Mouse (Mus musculus): ENCODE data around the gene Gm5108. TPM values are rescaled to one million over a fixed set of nuclear protein-coding genes. Genes with fewer than 3 reads are reported as not detected.

Gene Gm5108
- polyA plus RNA-seq, 1 experiment, result not detected

DNA sequence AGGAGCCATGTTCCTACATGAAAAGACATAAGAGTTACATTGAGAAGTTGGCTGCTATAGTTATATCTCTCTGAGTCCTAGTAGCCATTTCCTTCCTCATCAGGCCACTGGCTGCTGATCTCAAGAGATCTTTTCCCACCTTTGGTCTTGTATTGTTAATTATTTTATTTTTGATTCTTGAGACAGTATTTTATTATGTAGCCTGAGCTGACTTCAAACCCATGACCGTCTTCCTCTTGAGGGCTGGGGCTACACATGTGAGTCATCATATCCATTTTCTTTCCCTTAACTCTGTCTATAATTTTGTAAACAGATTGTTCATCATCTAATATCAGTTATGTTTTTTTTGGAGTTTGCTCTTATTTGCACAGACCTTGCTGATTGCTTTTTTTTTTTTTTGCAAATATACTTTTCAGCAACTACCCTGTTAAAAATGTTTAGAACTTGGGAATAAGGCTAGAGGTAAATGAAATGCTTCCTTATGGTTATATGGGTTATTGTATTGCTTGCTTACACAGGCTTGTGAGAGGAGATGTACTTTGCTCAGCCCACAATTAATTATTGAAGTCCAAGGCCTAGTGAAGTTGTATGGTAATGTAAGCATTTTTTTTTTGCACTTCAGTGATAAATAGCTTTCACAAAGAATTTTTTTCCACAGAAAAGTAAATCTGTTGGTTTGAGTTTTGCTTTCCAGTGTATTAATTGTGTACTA lies 2.8 kb downstream of the Gm5108 start:
- no peak overlapping the region for H3K9ac ChIP-seq (ENCODE audit: low read depth, poor library complexity, severe bottlenecking)
- H3K4me1 ChIP-seq (ENCODE audit: control insufficient read depth, insufficient read depth, low read length), result no peaks in the 10 kb centered on the region
- no peaks in the 10 kb centered on the region for H3K27me3 ChIP-seq (ENCODE audit: control insufficient read depth, insufficient read depth, low read length, poor library complexity, severe bottlenecking)
- H3K36me3 ChIP-seq (ENCODE audit: control insufficient read depth, insufficient read depth, low read length, poor library complexity, severe bottlenecking), result no peaks in the 10 kb centered on the region
- H3K9me3 ChIP-seq (replicated peaks; ENCODE audit: control insufficient read depth, insufficient read depth, low read length, poor library complexity, severe bottlenecking), result no peaks in the 10 kb centered on the region
- H3K4me3 ChIP-seq (ENCODE audit: low read depth, low read length), result no peak overlapping the region
- H3K27ac ChIP-seq (ENCODE audit: insufficient read depth, low read length), result no peak overlapping the region
- TF ChIP-seq POLR2A (IDR thresholded peaks at IDR 0.05; ENCODE audit: insufficient read depth, low read length) (no peak), CTCF (IDR thresholded peaks at IDR 0.05; ENCODE audit: low read depth, low read length) (no peak), EP300 (IDR thresholded peaks at IDR 0.05; ENCODE audit: insufficient read depth, low read depth, low read length) (no peak)

GRCm38 (mm10) chr5:67946321-67946720 lies 4.9 kb downstream of the Gm5108 start, which contains the start of gene Gm21905:
Gene Gm21905 (minus strand): TSS chr5:67946421.
- no peak within 1 kb of the TSS for H3K4me3 ChIP-seq (ENCODE audit: low read depth, low read length)
- no peak within 1 kb of the TSS for H3K9ac ChIP-seq (ENCODE audit: low read depth, poor library complexity, severe bottlenecking)
- no peaks in the 10 kb centered on the region for H3K9me3 ChIP-seq (replicated peaks; ENCODE audit: control insufficient read depth, insufficient read depth, low read length, poor library complexity, severe bottlenecking)
- no peaks in the 10 kb centered on the region for H3K27me3 ChIP-seq (ENCODE audit: control insufficient read depth, insufficient read depth, low read length, poor library complexity, severe bottlenecking)
- H3K4me1 ChIP-seq (ENCODE audit: control insufficient read depth, insufficient read depth, low read length), result no peaks in the 10 kb centered on the region
- TF ChIP-seq POLR2A (IDR thresholded peaks at IDR 0.05; ENCODE audit: insufficient read depth, low read length) (no peak), CTCF (IDR thresholded peaks at IDR 0.05; ENCODE audit: low read depth, low read length) (no peak), EP300 (IDR thresholded peaks at IDR 0.05; ENCODE audit: insufficient read depth, low read depth, low read length) (no peak)
- H3K36me3 ChIP-seq (ENCODE audit: control insufficient read depth, insufficient read depth, low read length, poor library complexity, severe bottlenecking), result no peaks in the 10 kb centered on the region
- H3K27ac ChIP-seq (ENCODE audit: insufficient read depth, low read length), result no peak within 1 kb of the TSS

DNA sequence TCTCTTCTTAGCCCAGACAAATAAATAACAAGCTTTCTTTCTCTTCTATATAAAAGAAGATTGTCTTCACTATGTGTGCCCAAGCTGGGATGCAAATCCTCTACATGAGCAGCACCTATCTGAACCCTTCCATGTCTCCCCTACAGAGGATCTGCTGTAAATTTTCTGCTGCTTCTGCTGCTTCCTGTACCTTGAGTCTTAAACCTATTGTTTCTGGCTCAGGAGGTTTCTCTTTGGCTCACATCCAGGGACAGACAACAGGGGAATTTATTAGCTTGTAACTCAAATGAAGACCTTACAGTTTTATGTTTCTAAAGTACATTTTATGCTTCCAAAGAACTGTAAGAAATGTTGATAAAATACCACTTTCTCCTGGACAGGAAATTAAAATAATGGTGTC lies 5.5 kb downstream of the Gm5108 start:
- Histone ChIP-seq H3K4me3 (ENCODE audit: low read depth, low read length) (no peak overlapping the region), H3K9me3 (replicated peaks; ENCODE audit: control insufficient read depth, insufficient read depth, low read length, poor library complexity, severe bottlenecking) (no peaks in the 10 kb centered on the region), H3K27ac (ENCODE audit: insufficient read depth, low read length) (no peak overlapping the region), H3K27me3 (ENCODE audit: control insufficient read depth, insufficient read depth, low read length, poor library complexity, severe bottlenecking) (no peaks in the 10 kb centered on the region), H3K9ac (ENCODE audit: low read depth, poor library complexity, severe bottlenecking) (no peak overlapping the region), H3K36me3 (ENCODE audit: control insufficient read depth, insufficient read depth, low read length, poor library complexity, severe bottlenecking) (no peaks in the 10 kb centered on the region), H3K4me1 (ENCODE audit: control insufficient read depth, insufficient read depth, low read length) (no peaks in the 10 kb centered on the region)
- no peak for TF ChIP-seq EP300 (IDR thresholded peaks at IDR 0.05; ENCODE audit: insufficient read depth, low read depth, low read length)
- TF ChIP-seq CTCF (IDR thresholded peaks at IDR 0.05; ENCODE audit: low read depth, low read length), result no peak
- TF ChIP-seq POLR2A (IDR thresholded peaks at IDR 0.05; ENCODE audit: insufficient read depth, low read length), result no peak

GRCm38 (mm10) chr5:67948074-67948473 lies 6.6 kb downstream of the Gm5108 start:
- Histone ChIP-seq H3K27ac (ENCODE audit: insufficient read depth, low read length) (no peak overlapping the region), H3K9me3 (replicated peaks; ENCODE audit: control insufficient read depth, insufficient read depth, low read length, poor library complexity, severe bottlenecking) (no peaks in the 10 kb centered on the region), H3K4me3 (ENCODE audit: low read depth, low read length) (no peak overlapping the region), H3K27me3 (ENCODE audit: control insufficient read depth, insufficient read depth, low read length, poor library complexity, severe bottlenecking) (no peaks in the 10 kb centered on the region), H3K9ac (ENCODE audit: low read depth, poor library complexity, severe bottlenecking) (no peak overlapping the region), H3K36me3 (ENCODE audit: control insufficient read depth, insufficient read depth, low read length, poor library complexity, severe bottlenecking) (no peaks in the 10 kb centered on the region), H3K4me1 (ENCODE audit: control insufficient read depth, insufficient read depth, low read length) (no peaks in the 10 kb centered on the region)
- TF ChIP-seq EP300 (IDR thresholded peaks at IDR 0.05; ENCODE audit: insufficient read depth, low read depth, low read length) (no peak), CTCF (IDR thresholded peaks at IDR 0.05; ENCODE audit: low read depth, low read length) (no peak), POLR2A (IDR thresholded peaks at IDR 0.05; ENCODE audit: insufficient read depth, low read length) (no peak)

- Histone ChIP-seq H3K9me3 (replicated peaks; ENCODE audit: control insufficient read depth, insufficient read depth, low read length, poor library complexity, severe bottlenecking) (no peaks in the 10 kb centered on the region), H3K36me3 (ENCODE audit: control insufficient read depth, insufficient read depth, low read length, poor library complexity, severe bottlenecking) (no peaks in the 10 kb centered on the region), H3K9ac (ENCODE audit: low read depth, poor library complexity, severe bottlenecking) (no peak overlapping the region), H3K4me1 (ENCODE audit: control insufficient read depth, insufficient read depth, low read length) (no peaks in the 10 kb centered on the region), H3K27ac (ENCODE audit: insufficient read depth, low read length) (no peak overlapping the region), H3K27me3 (ENCODE audit: control insufficient read depth, insufficient read depth, low read length, poor library complexity, severe bottlenecking) (no peaks in the 10 kb centered on the region), H3K4me3 (ENCODE audit: low read depth, low read length) (no peak overlapping the region)
- TF ChIP-seq CTCF (IDR thresholded peaks at IDR 0.05; ENCODE audit: low read depth, low read length) (no peak), EP300 (IDR thresholded peaks at IDR 0.05; ENCODE audit: insufficient read depth, low read depth, low read length) (no peak), POLR2A (IDR thresholded peaks at IDR 0.05; ENCODE audit: insufficient read depth, low read length) (no peak)
These were observed 12.6 kb downstream of the Gm5108 start for GRCm38 (mm10) chr5:67954097-67954496.

- Histone ChIP-seq H3K27me3 (ENCODE audit: control insufficient read depth, insufficient read depth, low read length, poor library complexity, severe bottlenecking) (no peaks in the 10 kb centered on the region), H3K9ac (ENCODE audit: low read depth, poor library complexity, severe bottlenecking) (no peak overlapping the region), H3K27ac (ENCODE audit: insufficient read depth, low read length) (no peak overlapping the region), H3K4me3 (ENCODE audit: low read depth, low read length) (no peak overlapping the region), H3K36me3 (ENCODE audit: control insufficient read depth, insufficient read depth, low read length, poor library complexity, severe bottlenecking) (no peaks in the 10 kb centered on the region), H3K9me3 (replicated peaks; ENCODE audit: control insufficient read depth, insufficient read depth, low read length, poor library complexity, severe bottlenecking) (no peaks in the 10 kb centered on the region), H3K4me1 (ENCODE audit: control insufficient read depth, insufficient read depth, low read length) (no peaks in the 10 kb centered on the region)
- no peak for TF ChIP-seq CTCF (IDR thresholded peaks at IDR 0.05; ENCODE audit: low read depth, low read length)
- no peak for TF ChIP-seq EP300 (IDR thresholded peaks at IDR 0.05; ENCODE audit: insufficient read depth, low read depth, low read length)
- TF ChIP-seq POLR2A (IDR thresholded peaks at IDR 0.05; ENCODE audit: insufficient read depth, low read length), result no peak
These were observed 14.0 kb downstream of the Gm5108 start for GRCm38 (mm10) chr5:67955486-67955885.
